Mouse (Mus musculus) lung, postnatal 25 days (tissue): ENCODE results near the gene Atp8a2.
A peak's percentile ranks its signal among the peaks of the same experiment; 100 is the strongest.
"Not testable (repeated sequence)": the region's sequence is repeated elsewhere in the genome, so short reads cannot be mapped to it uniquely, and the experiment has no call there.

Experiments
- DNase-seq: peaks from one replicate; pipeline ENCODE4 v3.0.0; 2022; ENCODE audit warnings: low spot score

Gene Atp8a2

DNA sequence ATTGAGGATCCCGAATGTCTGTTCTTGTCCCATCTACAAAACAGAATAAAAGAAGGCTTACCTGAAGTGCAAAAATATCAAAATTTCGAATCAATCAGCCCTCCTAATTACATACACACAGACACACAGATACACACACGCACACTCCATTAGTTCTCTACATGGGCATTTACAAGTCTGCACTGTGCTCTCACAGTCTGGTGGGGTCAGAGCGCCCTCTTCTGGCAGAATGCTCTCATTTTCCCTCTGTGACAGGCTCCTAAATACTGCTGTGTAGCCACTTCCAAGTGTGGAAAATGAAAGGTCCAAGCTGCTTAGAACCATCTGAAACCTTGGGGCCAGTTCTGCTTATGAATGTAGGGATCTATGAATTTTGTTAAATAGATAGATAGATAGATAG is 181.1 kb downstream of the Atp8a2 start:
- peak; percentile 61 for DNase-seq

DNA sequence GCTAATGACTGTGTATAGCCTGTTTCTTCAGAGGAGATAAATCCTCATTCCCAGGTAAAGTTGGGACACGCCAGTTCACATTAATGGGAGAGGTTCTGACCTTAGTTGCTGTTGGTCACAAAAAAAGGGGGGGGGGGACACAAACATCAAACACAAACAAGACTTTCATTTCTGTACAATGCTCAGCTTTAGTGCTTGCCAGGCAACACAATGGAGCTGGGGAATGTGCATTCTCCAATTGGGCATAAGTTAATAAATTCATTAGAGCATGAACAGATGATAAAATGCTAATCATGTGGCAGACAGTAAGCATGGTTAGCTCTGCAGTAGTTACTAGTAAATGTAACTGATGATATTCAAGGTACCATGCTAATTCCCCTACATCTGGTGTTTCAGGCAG is 195.2 kb downstream of the Atp8a2 start:
- no peak for DNase-seq

DNA sequence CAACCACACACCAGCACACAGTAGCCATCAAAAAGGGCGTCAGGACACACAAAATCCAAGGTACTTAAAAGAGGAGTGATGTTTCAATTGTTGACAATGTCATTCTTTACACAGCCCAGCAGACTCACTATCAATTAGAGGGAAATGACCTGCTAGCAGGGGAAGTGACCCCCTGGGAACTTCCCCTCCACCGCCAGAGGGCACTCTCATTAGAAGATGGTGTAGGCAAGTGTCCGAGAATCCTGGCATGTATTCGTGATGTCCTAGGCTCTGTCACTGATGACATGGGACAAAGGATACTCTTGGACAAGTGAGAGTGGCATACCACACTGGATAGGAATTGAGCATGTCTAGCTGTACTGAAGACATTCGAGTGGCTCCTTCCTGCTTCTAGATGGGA is 208.1 kb downstream of the Atp8a2 start:
- DNase-seq: no peak

DNA sequence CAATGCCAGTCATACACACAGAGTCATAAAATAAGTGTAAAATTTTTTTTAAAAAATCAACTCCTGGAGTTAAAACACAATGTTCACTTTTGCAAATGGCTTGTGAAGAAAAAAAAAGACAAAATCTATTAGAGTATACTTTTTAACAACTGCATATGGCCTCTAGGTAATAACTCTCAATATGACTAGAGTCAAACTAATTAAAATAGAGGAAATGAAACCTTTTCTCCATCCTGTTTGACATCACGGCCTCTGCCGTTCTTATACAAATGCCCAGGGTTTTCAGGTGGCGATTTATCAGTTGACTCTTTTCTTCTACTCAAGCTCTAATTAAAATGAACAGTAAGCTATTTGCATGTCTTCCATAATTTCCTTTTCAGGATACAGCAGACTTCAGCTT is 209.0 kb downstream of the Atp8a2 start:
- DNase-seq: no peak

DNA sequence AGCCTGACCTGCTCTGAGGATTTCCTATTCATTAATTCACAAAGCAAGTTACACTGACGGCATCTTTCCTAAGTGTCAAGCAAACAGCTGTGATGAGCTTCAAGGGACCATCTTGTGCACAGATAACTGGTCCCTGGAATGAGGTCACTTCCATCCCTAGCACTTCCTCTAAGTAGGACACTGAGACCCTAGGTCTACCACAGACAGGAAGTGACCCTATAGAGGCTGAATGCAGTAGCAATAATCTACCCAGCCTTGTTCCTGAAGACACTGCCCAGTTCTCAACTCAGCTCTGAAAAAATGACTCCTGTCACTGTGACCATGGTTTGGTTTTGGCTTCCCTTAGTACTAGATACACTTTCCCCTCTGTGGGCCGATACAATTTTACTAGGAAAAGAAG is 219.0 kb downstream of the Atp8a2 start:
- DNase-seq: no peak

DNA sequence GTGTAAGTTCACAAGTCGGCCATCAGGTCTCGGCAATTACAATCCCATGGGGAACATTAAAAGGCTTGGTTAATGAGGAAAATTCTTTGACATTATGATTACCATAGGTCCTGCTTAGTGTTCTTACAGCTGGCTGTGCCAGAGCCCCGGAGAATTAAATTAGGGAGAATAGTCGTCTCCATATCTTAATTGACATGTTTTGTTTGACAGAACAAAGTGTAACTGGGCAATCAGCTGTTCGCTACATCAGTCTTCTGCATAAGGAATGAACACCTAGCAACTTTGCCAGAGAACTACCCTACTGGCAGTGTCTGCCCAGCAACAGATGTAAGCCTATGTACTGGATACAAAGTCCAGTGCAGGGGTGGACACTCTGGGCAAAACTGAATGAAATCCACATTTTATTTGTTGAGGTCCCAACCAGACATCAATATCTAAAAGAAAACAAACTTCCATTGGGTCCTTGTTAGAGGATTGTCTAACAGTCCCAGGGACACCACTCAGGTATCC is 225.7 kb downstream of the Atp8a2 start:
- DNase-seq: no peak

DNA sequence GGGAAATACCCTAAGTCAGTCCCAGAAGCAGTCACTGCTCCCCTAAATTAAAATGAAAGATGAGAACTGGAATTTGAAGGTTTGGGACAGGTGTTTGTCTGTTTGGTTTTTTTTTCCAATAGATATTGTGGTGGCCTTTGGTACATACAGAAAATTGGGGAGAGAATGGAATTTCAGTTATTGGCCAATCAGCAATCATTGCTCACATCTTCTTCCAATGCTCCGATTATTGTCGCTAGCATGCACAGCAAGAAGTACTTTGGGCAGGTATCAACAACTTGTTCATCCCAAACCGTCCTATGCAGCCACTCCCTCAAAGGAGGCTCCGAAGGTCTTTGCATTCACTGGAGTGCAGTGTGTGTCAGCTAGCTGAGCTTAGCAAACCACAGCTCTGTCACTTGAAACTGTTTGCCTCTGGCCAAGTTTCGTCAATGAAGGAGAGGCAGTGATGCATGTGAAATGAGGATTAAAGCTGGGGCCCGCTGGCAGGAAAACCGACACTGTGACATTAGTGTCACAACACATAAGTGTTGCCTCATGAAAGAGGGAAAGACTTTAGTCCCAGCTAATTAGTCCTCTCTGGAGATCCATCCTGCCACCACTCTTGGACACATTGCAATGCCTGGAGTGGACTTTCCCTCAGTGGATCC is 227.4 kb downstream of the Atp8a2 start:
- no peak for DNase-seq

DNA sequence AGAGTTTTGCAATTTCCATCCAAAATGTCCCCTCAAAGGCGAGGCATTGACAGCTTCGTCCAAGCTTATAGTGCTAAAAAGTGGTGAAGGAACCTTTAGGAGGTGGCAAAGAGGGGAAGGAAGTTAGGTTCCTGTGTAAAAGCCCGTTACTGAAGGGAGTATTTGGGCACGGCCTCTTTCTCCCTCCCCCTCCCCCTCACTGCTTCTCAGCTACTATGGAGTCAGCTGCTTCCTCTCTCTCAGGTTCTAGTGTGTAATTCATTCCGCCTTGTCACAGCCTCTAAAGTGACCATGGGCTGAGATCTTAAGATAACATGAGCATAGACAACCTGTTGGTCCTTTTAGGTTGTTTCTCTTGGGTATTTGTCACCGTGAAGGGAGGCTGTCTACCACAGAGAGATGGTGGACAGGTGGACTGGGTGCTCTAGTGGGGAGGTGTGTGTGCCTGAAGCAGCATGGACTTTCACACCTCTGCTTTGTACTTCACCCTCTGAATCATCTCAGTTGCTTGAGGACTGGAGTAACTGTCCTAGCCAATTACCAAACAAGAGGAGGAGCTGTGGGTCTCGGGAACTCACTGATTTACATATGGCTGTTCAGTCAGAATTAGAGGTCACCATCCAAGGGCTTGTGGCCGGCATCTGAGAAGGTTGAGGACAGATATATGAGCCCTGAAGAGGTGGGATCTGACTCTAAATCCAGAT is 229.0 kb downstream of the Atp8a2 start:
- no peak for DNase-seq

DNA sequence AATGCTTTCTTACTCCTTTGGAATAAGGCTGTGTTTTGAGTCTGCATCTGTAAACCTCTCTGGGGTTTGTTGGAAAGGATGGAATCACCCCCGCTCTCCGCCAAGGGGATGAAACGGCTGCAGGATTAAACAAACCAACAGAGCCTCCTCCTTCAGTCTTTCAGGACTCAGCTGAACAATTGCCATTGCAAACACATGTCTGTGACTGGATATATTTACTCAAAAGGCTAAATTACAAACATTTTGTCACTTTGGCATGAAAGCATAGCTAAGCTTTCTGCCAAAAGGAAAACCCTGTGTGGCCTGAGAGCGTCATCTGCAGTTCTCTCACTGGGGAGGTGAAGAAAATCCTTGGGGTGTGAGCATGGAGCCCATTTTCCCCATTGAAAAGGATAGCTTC is 230.0 kb downstream of the Atp8a2 start:
- no peak for DNase-seq

DNA sequence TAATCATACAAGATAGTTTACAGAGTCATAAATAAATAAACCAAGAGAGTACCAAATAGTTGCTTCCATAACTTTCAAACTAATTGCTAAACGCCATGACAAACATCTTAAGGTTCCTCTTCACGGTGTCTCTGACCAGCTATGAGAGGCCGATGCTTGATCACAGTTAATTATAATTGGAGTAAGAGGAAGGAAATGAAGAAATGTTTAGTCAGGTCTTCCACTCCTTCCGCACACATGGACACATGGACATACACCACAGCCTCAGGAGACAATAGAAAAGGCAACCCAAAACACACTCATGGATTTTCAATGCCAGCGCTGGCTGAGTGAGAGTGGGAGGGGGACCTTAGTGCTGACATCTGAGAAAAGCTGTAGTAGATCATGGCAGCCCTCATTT is 232.4 kb downstream of the Atp8a2 start:
- no peak for DNase-seq

DNA sequence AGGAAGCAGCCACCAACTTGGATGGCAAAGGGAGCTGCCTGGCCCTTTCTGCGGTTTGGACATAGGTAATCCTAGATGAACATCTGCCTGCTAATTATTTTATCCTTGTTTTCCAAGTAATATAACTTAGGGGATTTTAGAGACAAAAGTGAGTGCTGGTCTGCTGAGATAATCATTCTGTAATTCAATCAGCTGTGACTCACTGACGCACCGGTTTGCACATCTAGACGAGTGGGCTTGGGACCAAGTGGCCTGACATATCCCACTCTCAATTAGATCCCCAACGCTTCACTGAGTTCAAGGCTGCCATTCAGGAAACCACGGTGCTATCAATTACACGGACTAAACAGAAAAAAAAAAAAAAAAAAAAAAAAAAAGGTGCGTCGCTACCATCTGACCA is 236.0 kb downstream of the Atp8a2 start:
- DNase-seq: no peak

DNA sequence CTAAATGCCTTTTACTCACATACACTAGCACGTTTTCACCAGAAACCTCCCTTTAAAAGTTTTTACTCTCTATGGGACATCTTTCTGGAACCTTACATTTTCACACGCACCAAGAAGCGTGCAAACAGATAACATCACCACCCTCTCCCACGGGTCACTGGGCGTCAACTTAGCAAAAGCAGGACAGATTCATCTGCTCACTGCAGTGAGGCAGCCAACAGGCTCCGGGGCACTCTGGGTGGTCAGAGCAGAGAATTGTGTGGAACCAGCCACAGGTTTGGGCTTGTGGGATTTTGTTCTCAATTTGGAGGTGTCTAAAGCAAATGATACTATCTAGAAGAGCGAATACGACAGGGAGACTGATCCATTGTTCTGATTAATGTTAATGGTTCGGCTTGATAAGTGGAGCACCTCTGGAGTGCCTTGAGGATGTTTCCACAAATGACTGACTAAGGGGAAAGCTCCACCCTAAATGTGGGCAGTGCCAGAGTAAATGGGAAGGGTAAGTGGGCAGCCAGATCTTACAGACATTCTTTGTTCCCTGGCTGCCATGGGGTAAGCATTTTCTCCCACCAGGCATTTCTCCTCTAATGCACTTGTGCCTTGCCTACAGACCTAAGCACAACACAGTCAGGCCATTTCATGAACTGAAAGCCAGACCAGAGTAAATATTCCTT is 236.6 kb downstream of the Atp8a2 start:
- no peak for DNase-seq

DNA sequence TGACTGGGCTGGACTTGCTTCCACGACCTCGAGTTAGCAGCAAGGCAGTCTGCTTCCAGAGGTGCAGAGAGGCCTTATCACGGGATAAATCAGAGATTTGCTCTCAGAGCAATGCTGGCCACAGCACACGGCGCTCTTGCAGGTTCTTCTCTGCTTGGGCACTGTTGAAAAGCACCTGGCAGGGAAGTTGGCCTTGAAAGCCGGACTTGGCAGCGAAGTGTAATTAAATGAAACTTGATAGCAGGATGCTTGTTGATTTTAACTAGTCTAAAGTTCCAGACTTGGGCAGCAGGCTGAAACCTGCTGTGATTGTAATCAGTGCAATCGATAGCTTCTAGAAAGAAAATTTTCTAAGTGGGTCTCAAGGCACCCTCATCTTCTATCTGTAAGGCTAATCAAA is 237.3 kb downstream of the Atp8a2 start:
- no peak for DNase-seq

DNA sequence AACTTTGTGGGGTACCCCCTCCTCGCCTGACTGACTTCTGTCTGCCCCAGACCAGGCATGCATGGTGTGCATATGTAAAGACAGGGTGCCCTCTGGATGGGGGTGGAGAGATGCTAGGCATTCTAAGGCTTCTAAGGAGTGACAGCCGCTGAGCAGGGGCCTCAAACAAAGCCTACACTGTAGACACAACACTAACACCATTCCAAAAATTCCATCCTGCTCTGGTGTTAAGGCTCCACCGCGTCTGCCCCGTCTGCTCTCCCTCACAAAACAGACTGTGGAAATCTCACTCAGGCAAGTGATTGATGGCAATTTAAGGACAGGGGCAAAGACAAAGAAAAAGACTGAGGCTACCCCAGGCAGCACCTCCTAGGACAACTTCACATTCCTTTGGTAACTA is 247.0 kb downstream of the Atp8a2 start:
- no peak for DNase-seq

DNA sequence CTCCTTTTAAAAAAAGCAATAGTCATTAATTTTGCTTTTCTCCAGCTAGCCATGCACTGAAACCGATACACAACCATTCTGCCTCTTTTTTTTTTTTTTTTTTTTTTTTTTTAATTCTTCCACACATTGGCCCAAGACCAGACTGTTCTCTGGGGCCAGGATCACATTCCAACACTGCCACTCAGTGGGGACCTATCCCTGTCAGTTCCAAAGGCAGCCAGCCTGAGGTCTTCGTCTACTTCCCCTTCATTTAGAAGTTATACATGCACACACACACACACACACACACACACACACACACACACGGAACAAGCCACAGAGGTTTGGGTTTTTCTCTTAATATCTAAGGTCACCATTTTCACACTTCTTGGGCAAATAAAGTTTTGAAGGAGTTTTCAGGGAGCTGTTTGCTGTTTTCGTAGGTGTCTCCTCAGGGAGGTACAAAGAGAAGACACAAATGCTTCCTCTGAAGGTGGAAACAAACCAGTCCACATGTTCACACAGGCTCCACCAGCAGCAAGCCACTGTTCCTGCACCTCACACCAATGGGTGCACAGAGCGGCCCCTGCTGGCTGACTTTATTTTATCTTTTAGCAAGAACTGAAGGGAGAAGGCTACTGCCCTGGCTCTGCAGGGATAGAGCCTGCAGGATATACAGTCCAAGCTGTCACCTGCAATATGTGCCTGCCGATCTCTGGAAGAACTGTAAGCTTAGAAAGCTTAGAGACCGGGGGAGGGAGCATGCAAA is 253.9 kb downstream of the Atp8a2 start:
- DNase-seq: peak; percentile 75

DNA sequence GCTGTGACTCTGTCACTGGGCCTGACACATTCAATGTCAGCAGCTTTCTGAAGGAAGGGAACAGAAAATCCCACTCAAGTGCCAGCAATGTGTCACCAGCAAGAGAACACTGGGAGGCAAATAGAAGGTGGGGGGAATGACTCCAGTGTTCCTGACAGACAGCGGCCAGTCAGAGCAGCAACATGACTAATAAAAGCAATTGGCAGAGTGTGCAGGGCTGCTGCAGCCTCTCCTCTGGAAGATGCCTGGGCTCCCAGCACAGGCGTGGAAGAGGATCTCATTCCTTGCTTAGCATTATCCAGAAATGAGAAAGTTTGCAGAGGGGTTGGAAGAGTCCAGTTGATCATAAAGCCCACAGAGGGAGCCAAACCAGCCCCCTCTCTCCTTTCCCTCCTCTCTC is 254.8 kb downstream of the Atp8a2 start:
- DNase-seq: no peak

DNA sequence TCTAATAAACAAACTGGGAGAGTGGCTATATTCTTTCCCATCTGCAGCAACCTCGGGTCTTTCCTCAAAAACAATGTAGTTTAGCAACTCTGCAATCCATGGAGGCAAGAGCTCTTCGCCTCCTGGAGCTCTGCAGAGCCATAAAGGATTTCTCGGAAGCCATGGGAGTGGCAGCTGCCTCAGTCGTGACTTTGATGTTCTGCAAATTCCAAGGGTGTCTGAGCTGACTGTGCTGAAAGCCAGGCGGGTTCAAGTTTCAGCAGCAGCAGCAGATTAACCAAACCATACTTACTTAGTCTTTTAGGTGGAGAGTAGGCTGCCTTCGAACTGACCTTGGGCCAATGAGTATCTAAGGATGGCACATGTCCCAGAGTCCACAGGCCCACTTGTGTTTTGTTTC is 264.6 kb downstream of the Atp8a2 start:
- DNase-seq: no peak

DNA sequence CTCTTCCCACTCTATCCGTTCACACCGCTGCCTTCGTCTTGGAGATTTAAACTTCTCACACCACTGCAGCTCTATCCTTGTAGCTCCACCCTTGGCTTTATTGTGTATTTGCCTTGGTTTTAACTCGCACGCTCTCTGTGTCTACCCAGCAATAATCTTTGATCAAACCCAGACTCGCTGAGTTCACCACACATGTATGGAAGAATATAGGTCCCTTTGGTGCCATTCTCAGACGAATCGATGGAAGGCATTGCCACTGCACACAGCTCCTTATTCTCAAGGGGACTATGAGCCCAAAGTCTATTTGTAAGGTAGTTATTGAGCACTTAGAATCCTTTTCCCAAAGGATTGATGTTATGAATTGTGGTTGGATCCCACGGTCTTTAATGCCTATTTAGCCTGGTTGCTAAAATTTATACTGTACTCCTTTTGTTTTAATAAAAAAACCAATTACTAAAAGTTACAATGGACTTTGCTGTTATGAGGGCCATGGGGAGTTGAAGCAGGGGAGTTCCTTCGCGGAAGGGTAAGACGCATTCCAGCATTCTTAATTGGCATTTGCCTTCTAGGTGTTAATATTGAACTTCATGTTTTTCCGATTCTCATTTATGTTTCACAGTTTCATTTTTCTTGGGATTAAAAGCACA is 265.4 kb downstream of the Atp8a2 start:
- DNase-seq: no peak

DNA sequence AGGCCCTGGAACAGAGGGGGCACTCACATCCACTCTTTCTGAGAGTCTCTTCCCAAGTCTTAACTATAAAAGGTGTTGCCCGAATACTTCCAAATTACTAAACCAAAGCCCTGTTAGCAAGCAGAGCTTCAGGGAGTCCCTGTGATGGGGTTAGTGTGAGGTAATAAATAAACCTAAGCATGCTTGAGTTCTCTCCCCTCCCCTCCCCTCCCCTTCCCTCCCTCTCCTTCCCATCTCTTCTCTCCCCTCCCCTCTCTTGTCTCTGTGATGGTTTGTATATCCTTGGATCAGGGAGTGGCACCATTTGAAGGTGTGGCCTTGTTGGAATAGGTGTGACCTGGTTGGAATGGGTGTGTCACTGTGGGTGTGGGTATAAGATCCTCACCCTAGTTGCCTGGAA is 267.8 kb downstream of the Atp8a2 start:
- DNase-seq: not testable (repeated sequence)

DNA sequence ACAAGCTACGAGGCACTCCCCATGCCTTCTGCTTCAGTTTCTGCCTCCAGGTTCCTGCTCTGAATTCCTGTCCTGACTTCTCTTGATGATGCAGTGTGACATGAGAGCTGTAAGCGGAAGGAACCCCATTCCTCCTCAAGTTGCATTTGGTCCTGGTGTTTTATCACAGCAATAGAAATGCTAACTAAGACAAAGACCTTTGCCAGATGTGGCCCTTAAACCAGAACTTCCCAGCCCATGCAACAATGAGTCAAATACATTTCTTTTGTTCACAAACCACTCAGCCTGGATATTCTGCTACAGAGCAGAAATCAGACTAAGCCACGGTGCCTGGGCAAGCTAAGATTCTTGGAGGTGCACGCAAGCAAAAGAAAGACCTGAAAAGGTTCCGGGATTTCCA is 268.2 kb downstream of the Atp8a2 start:
- no peak for DNase-seq

DNA sequence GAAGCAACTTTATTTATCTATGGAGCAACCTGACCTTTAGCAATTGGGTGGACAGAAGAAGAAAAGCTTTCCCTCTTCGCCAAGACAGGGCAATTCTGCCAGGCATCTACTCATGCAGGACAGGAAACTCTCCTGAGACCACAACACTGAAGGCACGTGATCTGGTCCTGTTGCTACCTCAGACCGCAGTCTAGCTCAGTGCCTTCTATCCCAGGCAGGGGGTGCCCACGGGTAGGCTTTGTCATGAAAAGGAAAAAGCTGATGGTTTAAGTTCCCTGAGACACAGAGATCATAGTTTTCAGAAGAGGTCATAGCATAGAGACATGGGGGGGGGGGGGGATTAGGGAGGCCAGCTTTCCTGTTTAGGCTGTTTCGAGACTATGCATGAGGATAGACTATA is 269.2 kb downstream of the Atp8a2 start:
- no peak for DNase-seq

DNA sequence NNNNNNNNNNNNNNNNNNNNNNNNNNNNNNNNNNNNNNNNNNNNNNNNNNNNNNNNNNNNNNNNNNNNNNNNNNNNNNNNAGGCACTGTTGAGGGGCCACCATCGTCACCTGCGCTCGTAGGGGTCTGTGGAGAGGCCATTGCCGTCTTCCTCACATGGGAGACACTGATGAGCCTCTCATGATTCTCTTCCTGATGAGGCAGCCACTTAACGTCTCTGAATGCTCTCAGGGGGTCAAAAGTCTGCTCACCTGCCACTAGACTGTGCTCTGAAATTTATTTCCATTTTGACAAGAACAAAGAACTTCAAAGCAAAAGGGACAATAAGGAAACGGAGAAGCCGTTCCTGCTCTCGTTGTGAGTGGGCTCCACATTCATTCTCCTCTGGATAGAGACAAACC is 277.1 kb downstream of the Atp8a2 start:
- DNase-seq: no peak
